9 mouse cellular contexts compared by ENCODE assay signal in genomic region chr5:100091602-100092001, GRCm38 (mm10). TPM values are rescaled to one million over a fixed set of nuclear protein-coding genes. Genes with fewer than 3 reads are reported as not detected.
DNase-seq lines count a peak whose midpoint lies in the region; ATAC-seq and TF ChIP-seq lines count a peak whose summit lies in the region.
"Had no signal": no experiment of that assay in that cellular context is flagged by ENCODE, and none has a peak within 500 bp of the region (broad histone marks: within the 10 kb centered on the region; RNA-seq: fewer than 3 reads in every experiment).

No protein-coding gene starts in this region.

- 10% methylated on average over 17 of the region's 17 CpGs for WGBS in hindbrain, embryonic 12.5 days
- 9% methylated on average over 17 of the region's 17 CpGs for WGBS in neural tube, embryonic 12.5 days

- H3K27me3 ChIP-seq in hindbrain, embryonic 12.5 days, result no peaks in the 10 kb centered on the region
- H3K27me3 ChIP-seq in neural tube, embryonic 12.5 days (replicated peaks), result no peaks in the 10 kb centered on the region
- H3K27me3 ChIP-seq: liver, embryonic 13.5 days had no signal

- TF ChIP-seq CTCF in left cerebral cortex, adult 2 months (IDR thresholded peaks at IDR 0.05), result no peak

- no peaks in the 10 kb centered on the region for H3K36me3 ChIP-seq in hindbrain, embryonic 12.5 days
- H3K36me3 ChIP-seq in neural tube, embryonic 12.5 days, result no peaks in the 10 kb centered on the region
- H3K36me3 ChIP-seq: liver, embryonic 13.5 days had no signal

- no peaks in the 10 kb centered on the region for H3K9me3 ChIP-seq in hindbrain, embryonic 12.5 days (replicated peaks)
- no peaks in the 10 kb centered on the region for H3K9me3 ChIP-seq in neural tube, embryonic 12.5 days
- H3K9me3 ChIP-seq: liver, embryonic 13.5 days had no signal

- DNase-seq in cerebellum, adult 18-20 months, result peak; percentile 36 to 44
- DNase-seq in cerebellum, adult 11-12 months, result no peak
- peak; percentile 64 for DNase-seq in left cerebral cortex, postnatal 4 days
- DNase-seq in left cerebral cortex, adult 2 months (ENCODE audit: extremely low spot score in 1 of 2, low spot score in 2 of 2), result no peak
- no peak for DNase-seq in left cerebral cortex, adult 8-10 months (ENCODE audit: low spot score in 2 of 2)
- no peak for DNase-seq in layer of hippocampus, adult 9-10 months (ENCODE audit: low spot score)
- DNase-seq: liver, embryonic 13.5 days had no signal

- intact Hi-C loops in left cerebral cortex, postnatal 4 days (cut with DNase I), result no loop called here
- intact Hi-C loops in left cerebral cortex, adult 2 months (cut with DNase I), result no loop called here

- H3K4me3 ChIP-seq in left cerebral cortex, adult 2 months, result no peak overlapping the region
- H3K4me3 ChIP-seq in hindbrain, embryonic 12.5 days, result no peak overlapping the region
- H3K4me3 ChIP-seq in neural tube, embryonic 12.5 days, result no peak overlapping the region
- H3K4me3 ChIP-seq: liver, embryonic 13.5 days had no signal

- peak; percentile 87 for ATAC-seq in hindbrain, embryonic 12.5 days (ENCODE audit: low FRiP score)
- ATAC-seq in neural tube, embryonic 12.5 days (ENCODE audit: low FRiP score, low read depth), result peak; percentile 92

- H3K4me2 ChIP-seq in hindbrain, embryonic 12.5 days (replicated peaks), result peak overlapping the region; percentile 41
- H3K4me2 ChIP-seq in neural tube, embryonic 12.5 days (replicated peaks), result peak overlapping the region; percentile 49
- H3K4me2 ChIP-seq: liver, embryonic 13.5 days had no signal

- H3K27ac ChIP-seq in left cerebral cortex, adult 2 months, result no peak overlapping the region
- H3K27ac ChIP-seq in hindbrain, embryonic 12.5 days, result peak overlapping the region; percentile 83
- H3K27ac ChIP-seq in neural tube, embryonic 12.5 days, result peak overlapping the region; percentile 74; the same call in 1 of the 2 replicates
- H3K27ac ChIP-seq: liver, embryonic 13.5 days had no signal

- H3K4me1 ChIP-seq in hindbrain, embryonic 12.5 days, result peaks cover 19% of the 10 kb centered on the region
- peaks cover 18% of the 10 kb centered on the region; the same call in 1 of the 2 replicates for H3K4me1 ChIP-seq in neural tube, embryonic 12.5 days
- H3K4me1 ChIP-seq: liver, embryonic 13.5 days had no signal

- H3K9ac ChIP-seq in hindbrain, embryonic 12.5 days, result peak overlapping the region; percentile 39
- H3K9ac ChIP-seq in neural tube, embryonic 12.5 days, result peak overlapping the region; percentile 23; the same call in 1 of the 2 replicates
- H3K9ac ChIP-seq: liver, embryonic 13.5 days had no signal

RNA-seq across cellular contexts. Expression of gene Enoph1, which starts 51.8 kb away (rescaled TPM):
- total RNA-seq in left cerebral cortex, postnatal 4 days (2021), result 10 to 100 TPM; 53.3 to 54.6 TPM
- 10 to 100 TPM; 50.3 to 55.7 TPM for total RNA-seq in left cerebral cortex, adult 2 months (2021)
- 38.0 and 39.2 TPM in 2 replicates for polyA plus RNA-seq in hindbrain, embryonic 12.5 days (2016; fragmentation: Nextera tagmentation; extraction: Ambion mirVana)
- polyA plus RNA-seq in neural tube, embryonic 12.5 days (2016; fragmentation: Nextera tagmentation; extraction: Ambion mirVana), result 40.1 and 40.4 TPM in 2 replicates
- 10 to 100 TPM; 47.3 to 54.4 (median 52.2) TPM for total RNA-seq in left cerebral cortex, adult 8-10 months (2022)

RNA-seq across cellular contexts. Expression of gene Hnrnpdl, which starts 52.1 kb away (rescaled TPM):
- total RNA-seq in left cerebral cortex, postnatal 4 days (2021), result 100 to 1,000 TPM; 259 to 272 TPM
- total RNA-seq in left cerebral cortex, adult 2 months (2021), result 100 to 1,000 TPM; 177 to 178 TPM
- polyA plus RNA-seq in hindbrain, embryonic 12.5 days (2016; fragmentation: Nextera tagmentation; extraction: Ambion mirVana), result 258 and 273 TPM in 2 replicates
- 245 and 268 TPM in 2 replicates for polyA plus RNA-seq in neural tube, embryonic 12.5 days (2016; fragmentation: Nextera tagmentation; extraction: Ambion mirVana)
- total RNA-seq in left cerebral cortex, adult 8-10 months (2022), result 100 to 1,000 TPM; 163 to 200 (median 198) TPM

Comparison
In these comparisons a context has a peak if more than half of its experiments do, and no peak if none do; other contexts are left out.
1. DNase-seq: peak in cerebellum, adult 18-20 months (2 of 2) and left cerebral cortex, postnatal 4 days (single experiment); none in cerebellum, adult 11-12 months (single experiment), left cerebral cortex, adult 2 months (0 of 2), left cerebral cortex, adult 8-10 months (0 of 2) and layer of hippocampus, adult 9-10 months (single experiment).